Mouse (Mus musculus): ENCODE results near the gene Ing1.

DNA sequence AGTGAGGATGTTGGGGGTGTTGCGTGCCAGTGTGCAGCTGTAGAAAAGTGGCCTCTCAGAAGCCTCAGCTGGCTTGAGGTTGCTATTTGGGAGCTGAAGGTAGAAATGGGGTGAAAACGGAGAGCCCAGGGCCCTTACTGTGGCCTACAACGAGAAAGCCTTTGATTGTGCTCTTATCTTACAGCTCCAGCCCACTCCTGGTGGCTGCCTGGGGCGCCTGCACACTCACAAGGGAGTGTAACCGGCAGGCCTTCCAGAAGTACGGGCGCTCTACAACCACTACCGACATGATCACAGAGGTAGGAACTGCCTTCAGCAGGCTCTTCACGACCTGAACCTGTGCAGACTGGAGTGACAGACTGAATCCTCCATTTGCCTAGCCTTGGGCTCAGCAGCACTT is 42.7 kb upstream of the Ing1 start:
- no peak for TF ChIP-seq POLR2A (IDR thresholded peaks at IDR 0.05; ENCODE audit: borderline replicate concordance, insufficient read depth, low read length)
- TF ChIP-seq CTCF (IDR thresholded peaks at IDR 0.05; ENCODE audit: borderline replicate concordance, insufficient read depth, low read depth, low read length): no peak
